Mouse (Mus musculus) heart, adult 18-20 months (tissue): ENCODE results near the gene Tanc1. TPM values are rescaled to one million over a fixed set of nuclear protein-coding genes. Genes with fewer than 3 reads are reported as not detected.

Source experiments
- DNase-seq, 2 experiments: peaks; one replicate each; pipeline ENCODE4 v3.0.0; 2021 to 2022; ENCODE audit warnings: mixed read lengths in 1 of 2
- total RNA-seq, 2 experiments: library from RNA; stranded (reverse); gene quantifications; 2 replicates each; pipeline ENCODE4 v1.2.3; 2021

The Tanc1 gene
- total RNA-seq, 2 experiments from 2014 or later = 31.5 to 34.4 TPM

DNA sequence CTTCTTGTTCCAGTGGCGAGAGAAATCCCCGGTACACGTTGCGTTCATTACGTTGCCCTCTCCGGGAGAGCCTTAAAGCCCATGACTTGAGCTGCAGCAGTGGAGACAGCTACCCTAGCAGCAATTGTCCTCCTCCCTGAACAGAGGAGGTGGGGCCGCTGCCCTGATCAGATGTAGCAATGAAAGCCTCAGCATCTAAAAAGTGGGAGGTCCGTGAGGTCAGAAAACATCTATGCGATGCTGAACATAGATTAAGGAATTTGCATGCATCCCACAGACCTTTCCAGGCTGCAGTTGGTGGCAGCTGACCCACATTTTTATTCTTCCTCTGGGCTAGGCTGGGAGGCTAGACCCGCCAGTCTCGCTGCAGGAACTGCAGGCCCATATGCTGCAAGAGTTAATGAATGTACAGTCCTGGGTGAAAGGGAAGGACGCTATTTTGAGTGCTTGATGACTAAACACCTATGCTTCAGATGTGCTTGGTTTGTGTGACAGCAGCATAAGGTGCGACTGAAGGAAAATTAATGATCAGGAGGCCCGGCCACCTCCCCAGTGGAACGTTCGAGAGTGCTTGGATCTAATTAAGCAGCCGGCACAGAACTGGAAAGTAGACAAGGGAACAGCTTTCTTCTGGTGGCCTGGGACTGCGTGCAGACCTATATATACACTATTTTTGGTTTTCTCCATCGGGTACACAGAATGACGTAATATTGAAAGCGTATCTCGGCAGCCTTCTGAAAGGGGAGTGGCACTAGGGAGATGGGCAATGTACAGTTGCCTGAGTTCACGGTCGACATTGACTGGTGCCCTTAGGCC lies 107.0 kb downstream of the Tanc1 start:
- no peak for DNase-seq

DNA sequence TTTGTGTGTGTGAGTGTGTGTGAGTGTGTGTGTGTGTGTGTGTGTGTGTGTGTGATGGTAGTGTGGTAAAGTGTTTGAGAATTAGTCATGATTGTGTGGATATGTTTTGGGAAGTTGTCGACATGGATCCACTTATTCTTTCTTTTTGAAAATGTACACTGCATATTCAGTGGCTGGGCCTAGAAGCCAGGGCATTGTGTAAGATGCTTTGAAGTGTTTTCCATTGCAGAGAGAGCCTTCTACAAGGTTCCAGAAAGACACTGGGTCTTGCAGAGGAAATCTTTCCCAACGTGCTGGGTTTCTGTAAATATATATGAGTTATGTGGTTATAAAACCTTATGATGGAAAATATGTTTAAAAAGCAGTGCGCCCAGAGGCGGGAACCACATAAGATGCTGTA lies 108.0 kb downstream of the Tanc1 start:
- DNase-seq = no peak

DNA sequence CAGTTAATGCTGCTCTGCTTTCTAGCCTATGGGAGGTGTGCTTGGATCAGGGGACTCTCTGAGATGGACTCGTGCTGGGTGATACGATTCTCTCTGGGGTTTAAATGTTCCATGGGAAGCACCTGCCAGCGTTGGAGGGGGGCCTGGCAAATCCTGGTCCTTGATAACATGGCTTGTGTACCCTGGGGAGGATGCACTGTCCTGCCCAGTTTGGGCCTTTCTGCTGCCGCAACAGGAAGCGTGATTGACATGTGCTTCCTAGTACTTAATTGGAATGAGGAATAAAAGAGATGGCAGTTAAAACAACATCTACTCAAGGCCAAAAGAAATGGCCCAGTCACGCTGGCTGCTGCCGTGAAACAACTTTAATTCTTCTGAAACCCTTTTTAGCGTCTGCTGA lies 109.3 kb downstream of the Tanc1 start:
- peak in 1 of 2 experiments; percentile 42 for DNase-seq

DNA sequence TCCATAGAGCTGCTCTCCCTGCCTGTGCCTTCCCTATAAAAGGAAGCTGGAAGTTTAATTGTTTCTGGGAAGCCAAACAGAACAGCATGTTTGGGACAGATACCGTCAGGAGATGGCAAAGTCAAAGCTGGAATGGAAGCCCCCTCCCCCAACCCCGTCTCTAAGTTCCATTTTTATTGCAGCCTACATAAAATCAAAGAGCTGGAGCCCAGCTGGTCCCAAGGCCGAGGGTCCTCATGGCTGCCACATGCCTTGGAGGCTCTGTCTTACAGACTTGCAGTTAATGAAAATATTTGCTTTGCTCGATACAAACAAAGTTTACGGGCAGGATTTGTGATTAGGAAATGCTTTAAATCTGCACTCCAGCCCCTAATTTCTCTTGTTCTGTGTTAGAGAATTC lies 109.9 kb downstream of the Tanc1 start:
- no peak for DNase-seq

DNA sequence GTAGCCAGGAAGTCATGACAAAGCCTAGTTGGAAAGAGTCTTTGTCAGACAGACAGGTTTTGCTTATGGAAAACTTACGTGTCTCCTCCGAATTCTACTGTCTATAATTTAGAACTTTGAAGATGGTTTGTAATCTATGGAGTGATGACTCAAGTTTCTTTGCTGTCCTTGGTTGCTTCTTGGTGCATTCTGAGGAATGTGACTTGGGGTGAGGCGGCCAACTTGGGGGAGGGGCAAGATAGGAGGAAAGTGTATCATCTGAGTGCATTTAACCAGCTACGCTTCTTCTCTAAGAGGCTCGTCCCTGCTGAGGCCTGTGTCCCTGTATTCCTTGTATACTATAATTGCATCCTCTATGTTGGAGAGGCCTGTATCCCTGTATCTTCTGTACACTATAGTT lies 111.5 kb downstream of the Tanc1 start:
- DNase-seq = no peak

DNA sequence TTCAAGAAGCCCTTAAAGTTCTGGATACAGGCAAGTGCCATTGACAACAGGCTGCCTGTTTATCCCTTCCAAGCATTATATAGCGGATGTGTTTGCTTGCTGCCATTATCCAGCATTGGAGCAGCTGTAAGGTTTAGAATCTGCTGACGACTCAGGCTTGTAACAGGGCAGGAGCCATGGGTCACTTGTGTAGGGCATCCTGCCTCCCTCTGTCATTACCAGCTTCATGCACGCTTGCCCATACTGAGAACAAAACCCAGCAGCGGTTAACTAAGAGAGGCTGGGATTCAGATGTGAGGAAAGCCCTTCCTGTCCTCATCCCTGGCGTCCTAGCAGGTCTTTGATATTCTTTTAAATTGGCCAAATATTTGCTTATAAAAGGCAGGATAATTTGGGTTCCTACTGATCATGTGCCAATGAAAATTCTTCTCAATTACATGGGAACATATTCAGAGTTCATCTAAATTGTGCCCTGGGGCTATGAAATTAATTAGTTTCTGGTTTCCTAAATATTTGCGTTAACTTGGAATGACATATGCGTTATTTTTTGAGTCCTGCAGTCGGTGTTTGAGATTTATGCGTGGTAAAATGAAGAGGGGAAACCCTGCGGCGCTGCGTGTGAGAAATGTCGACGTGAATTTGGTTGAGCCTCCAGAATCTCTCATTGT lies 113.8 kb downstream of the Tanc1 start:
- no peak for DNase-seq

DNA sequence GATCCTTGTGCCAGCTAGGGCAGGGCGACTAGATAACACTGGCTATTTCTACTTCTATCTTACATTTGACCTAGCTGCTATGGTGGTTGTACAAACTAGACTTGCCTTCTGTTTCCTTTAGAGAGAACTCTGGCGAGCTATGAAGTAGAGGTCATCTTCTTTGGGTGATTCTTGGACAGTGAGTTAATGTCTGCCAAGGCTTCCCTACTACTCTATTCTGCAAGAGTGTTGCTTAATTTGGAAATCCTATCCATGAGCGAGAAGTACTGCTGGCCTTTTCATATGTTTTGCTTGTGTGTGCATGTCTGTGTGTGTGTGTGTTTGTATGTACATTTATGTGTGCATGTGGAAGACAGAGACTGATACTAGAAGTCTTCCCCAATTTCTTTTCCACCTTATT lies 120.0 kb downstream of the Tanc1 start:
- DNase-seq = no peak

DNA sequence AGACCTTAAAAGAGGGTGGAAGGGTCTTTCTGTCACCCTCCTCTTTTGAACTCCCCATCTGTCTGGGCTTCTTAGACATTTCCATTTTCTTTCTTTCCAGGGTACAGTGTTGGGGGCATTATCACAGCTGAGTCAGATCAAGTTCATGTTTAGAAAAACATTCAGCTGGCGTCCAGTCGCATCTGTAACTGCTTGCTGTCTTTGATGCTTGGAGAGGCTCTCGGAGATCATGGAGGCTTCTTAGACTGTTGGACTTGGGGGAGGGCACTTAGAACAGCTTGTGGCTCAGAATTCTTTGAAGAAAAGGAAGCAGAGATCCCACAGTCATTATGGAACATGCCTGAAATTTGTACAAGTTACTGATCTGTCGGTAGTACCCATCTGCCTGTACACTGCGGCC lies 121.6 kb downstream of the Tanc1 start:
- no peak for DNase-seq

DNA sequence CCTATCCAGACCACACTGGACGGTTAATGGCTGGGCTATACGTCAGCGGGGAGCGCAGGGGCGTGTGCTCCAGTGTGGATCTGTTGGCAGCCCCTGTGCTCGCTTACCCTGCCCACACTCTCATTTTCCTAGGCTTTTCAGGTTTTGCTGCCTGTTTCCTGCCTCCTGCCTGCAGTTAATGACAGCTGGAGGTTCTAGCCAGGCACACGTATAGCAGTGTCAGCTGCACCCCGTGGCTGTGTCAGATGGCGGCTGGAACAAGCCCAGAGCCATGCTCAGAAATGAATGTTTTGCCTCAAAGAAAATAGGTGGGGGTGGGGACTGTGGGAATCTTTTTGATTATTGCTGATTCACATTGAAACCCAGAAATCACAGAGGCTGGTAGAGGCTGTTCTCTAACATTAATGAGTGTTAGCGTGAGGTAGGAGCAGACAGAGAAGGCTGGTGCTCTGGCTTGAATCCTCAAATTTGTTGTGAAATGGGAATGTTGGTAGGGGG lies 124.6 kb downstream of the Tanc1 start:
- DNase-seq = no peak

DNA sequence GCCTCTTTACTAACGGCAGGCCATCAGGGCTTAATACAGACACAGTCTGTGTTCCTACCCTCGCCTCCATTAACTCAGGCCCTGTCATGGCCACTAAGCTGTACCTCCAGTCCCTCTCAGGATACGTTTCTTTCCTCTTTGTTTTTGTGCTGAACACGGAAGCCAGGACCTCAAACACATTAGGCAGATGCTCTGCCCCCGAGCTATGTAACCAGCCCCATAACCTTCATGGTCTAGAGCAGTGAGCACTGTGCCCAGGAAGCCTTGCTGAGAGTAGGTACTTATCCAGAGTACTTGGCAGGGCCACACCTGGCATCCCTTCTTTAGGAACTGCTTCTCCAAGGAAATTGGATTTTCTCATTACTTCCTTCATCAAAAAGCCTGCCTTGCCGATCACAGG lies 125.5 kb downstream of the Tanc1 start:
- DNase-seq = no peak

DNA sequence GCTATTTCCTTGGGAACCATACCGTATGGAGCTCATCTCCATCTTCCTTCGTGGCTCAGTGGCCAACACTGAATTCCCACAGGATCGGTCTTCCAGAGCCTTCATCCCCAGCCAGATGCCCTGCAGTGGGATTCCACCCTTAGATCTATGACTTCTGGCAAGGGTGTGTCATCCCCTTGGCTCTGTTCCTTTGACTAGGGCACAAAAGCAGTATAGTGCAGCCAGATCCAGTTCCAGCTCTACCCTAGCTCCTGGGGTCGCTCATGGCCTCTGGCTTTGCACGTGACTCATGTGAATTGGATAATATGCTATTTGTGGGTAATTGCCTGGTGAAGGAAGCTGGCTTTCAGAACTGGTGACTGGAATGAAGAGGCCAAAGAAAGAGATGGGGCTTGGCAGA lies 126.5 kb downstream of the Tanc1 start:
- no peak for DNase-seq

DNA sequence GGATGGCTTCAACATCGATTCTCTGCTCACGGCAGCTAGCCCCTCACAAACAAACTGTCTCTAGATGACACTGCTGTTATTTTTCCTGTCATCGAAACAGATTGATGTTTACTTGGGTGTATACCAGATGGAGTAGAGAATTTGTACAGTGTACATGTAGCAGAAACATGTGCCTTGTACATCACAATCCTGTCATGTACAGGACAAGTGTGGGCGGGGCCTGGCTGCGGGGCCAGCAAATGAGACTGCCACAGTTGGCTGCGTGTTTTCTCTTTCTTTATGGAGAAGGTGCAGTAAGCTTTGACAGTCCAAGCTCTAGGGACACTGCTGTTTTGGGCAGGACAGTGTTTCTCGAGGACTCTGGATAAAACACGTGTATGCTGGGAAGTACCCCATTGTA lies 127.2 kb downstream of the Tanc1 start:
- no peak for DNase-seq

DNA sequence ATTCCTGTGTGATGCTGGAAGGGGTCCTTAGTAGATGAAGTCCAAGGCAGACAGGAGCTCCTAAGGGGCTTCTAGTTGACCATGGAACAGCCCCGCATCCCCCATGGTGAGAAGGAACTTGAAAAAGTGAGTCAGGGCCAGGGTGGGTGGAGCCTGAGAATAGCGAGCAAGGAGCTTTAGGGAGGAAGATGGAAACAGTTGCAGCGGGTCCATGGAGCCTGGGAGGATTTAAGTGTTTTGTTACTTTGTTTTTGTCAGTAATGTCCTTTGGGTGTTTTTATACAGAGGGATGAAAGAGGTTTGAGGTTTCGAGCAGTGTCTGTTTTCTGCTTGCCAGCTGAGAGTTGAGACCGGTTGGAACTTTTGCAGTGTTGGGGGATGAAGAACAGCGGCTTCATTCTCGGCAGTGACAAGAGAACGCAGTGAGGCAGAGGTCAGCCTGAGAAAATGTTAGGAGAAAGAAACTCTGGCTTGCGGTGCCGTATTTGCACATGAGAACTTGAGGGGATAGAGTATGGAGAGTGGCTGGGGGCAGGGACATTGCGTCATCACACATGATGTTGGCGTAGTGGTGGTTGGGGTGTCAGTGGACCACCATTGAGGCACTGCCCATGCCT lies 130.8 kb downstream of the Tanc1 start:
- DNase-seq = no peak

DNA sequence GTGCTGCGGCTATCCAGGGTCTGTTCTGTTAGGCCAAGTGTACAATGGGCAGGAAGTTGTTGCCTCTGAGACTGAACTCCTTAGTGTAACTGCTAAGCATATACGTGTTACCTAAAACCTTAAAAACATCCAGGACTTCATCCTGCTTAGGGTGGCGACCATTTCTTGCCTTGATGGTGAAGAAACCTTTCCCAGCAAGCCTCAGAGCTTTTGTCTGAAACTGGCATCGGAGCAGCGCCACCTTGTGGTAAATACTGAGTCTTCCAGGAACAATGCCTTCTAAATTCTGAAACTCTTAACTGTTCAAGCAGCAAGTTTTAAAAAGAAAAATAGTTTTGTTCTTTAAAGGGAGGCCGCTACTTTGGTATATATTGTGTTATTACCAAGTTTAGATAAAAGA lies 133.6 kb downstream of the Tanc1 start:
- DNase-seq = peak; percentile 47 to 80

DNA sequence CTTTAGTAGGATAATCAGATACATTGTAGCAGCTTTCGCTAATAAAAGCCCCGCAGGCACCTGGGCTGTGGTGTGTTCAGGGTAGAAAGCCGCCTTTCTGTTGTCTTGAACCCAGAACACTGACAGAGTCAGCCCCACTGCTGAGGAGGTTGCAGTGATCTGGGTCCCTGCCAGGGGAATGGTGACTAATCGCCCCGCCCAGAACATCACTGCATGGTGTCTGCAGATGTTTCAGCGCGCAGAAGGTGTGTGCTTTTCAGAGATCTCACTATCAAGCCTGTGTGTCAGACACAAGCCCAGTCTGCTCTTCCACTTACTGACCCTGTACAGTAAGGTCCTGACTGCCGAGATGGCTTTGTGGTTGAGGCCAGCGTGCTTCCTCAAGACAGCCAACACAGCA lies 134.2 kb downstream of the Tanc1 start:
- DNase-seq = peak; percentile 38 to 43

DNA sequence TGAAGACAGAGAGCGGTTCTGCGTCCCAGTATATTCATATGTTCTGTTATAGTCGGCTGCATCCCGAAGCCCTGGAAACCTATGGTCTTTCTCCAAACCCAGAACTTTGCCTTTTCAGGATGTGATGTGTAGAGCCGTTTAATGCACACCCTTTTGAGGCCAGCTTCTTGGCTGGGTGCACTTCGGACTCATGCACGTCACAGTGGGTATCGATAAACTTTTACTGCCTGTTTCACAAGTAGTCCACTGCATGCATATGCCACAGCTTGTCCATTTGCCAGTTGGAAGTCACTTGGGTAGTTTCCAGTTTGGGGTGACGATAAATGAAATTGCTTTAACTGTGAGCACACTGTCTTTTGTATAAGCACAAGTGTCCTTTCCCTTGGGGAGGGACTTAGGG lies 135.9 kb downstream of the Tanc1 start:
- DNase-seq = no peak

DNA sequence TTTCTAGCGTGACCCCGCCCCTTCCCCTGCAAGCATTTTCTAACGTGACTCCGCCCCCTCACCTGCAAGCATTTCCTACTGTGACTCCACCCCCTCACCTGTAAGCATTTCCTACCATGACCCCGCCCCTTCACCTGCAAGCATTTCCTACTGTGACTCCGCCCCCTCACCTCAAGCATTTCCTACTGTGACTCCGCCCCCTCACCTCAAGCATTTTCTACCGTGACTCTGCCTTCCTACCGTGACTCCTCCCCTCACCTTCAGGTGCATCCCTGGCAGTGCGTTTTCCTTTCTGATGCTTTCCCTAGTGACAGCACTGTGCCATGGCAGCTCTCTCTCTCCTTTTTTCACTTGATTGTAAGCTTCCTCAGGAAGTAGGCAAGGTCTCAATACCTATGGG lies 137.5 kb downstream of the Tanc1 start:
- no peak for DNase-seq

DNA sequence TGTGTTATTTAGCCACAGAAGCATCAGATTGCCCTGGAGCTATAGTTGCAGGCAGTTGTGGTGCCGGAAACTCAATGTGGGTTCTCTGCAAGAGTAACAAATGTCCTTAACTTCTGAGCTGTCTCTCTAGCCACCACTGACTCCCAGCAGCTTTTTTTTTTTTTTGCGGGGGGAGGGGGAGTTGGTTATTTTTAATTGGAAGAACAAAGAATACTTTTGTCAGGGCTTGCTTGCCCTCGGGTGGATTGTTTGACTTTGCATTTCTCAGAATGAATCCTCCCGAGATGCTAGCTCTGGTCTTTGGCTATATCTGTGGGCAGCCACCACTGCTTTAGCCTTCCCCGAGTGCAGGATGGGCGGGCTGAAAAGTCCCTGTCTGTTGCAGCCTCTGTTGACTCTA lies 139.3 kb downstream of the Tanc1 start:
- no peak for DNase-seq

DNA sequence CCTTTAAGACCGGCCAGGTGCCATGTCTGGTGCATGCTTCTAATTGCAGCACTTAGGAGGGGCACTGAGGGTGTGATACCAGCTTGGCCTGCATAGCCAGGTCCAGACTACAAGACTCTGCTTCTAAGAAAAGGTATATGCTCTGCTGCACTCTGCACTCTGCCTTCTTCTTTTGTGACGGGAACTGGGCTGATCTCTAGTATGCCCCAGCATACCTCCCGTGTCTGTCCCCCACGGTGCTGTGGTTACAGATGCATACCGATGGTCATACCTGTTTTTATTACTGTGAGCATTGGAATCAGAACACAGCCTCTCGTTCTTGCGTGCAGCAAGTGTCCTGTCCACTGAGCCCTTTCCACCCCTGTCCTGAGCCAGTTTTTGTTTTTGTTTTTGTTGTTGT lies 140.3 kb downstream of the Tanc1 start:
- no peak for DNase-seq

DNA sequence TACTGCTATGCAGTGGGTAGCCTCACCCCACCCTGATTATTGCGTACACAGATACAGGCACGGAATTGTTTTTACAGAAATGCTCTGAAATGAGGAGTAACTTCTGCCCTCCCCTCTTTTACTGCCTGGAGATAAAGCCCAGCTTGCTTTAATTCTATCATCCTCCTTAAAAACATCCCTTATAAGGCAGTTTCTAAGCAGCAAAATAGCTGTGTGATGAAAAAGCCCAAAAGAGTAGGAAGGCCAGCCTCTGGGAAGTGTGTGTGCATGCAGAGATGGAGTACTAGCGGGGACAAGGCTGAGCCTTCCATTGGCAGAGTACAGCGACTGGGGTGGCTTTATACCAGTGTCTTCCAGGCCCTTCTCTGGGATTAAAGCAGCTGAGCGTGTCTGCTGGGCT lies 140.9 kb downstream of the Tanc1 start:
- DNase-seq = no peak

DNA sequence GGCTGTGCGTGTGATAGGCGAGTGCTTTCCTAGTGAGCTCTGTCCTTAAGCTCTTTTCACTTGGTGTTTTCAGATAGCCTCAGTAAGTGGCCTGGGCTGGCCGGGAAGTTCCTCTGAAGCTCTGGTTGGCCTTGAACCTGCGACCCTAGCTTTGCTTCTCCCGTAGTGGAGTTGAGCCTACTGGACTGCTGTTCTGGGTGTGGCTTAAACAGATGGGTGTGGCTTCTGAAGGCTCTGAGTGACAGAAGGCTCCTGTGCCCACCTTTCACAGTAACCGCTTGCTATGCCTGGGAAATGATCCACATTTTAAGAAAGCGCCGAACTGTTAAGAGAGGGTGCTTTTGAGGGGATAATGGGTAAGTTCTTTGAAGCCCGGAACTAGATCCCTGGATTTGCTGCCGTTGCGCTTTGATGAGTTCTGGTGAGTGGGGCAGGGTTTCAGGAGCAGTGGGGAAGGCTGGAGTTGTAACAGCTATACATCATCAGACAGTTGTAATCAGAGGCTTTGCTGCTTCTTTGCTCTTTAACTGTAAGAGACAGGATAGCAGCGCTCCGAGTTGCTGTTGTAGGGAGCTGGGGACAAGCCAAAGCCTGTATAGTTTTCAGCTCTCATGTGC lies 144.4 kb downstream of the Tanc1 start:
- DNase-seq = no peak

DNA sequence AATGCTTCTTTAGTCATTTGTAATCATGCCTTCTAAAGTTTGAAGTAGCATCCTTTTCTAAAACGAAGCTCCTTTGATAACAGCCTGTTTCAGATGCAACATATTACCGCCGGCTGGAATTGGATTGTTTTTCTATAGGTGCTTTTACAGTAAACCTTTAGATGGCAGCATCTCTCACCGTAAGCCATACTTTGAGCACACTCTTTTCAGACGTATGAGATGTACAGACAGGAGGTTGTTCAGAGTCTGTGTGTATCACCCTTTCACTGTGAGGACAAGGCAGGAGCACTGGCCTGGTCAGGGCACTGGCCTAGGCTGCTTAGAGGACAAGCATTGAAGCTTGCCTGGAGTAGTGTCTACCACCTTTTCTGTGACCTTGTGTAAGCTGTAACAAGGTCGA lies 145.2 kb downstream of the Tanc1 start:
- DNase-seq = no peak
